Mouse (Mus musculus): ENCODE results near the gene Xlr4b. TPM values are rescaled to one million over a fixed set of nuclear protein-coding genes. Genes with fewer than 3 reads are reported as not detected.
"Not testable (repeated sequence)": the region's sequence is repeated elsewhere in the genome, so short reads cannot be mapped to it uniquely, and the experiment has no call there.

Xlr4b gene
- polyA plus RNA-seq (2016; fragmentation: Nextera tagmentation; extraction: Ambion mirVana): 0.43 and 0.70 TPM in 2 replicates

DNA sequence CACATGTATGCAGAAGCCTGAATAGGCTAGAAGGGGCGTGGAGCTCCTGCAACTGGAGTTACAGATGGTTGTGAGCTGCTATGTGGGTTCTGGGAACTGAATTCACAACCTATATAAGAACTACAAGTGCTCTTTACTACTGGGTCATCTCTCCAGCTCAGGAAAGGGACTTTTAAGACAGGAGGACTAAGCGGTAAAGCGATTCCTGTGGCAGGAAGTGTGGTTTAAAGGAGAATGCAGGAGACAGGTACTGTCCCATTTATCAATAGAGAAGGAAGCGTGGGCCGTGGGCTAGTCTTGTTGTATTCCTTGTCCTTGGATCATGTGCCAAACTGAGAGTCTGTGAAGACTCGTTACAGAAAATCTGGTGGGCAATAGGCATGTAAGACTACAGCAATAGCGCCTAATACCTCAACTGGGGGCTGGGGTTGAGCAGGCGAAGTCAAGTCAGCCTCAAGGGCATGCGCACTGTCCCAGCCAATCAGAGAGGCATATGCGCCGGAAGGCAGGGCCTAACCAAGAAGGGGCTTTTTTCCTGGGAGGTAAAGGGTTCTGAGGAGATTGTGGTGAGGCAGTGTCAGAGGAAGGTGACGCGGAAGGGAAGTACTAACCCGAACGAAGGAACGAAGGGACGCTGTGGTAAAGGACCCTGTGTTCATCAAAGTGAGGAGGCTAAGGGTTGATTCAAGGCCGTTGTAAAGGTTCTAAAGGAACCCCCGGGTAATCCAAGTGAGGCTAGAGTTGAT lies at the start of gene Xlr4b:
Xlr4b (plus strand) TSS at position 515 of the 746 bp plus-strand sequence.
- H3K27me3 ChIP-seq; H3K9ac ChIP-seq (replicated peaks); H3K36me3 ChIP-seq; H3K27ac ChIP-seq (replicated peaks); H3K4me1 ChIP-seq; ATAC-seq (ENCODE audit: low FRiP score, low read depth); H3K4me2 ChIP-seq (replicated peaks); H3K9me3 ChIP-seq; H3K4me3 ChIP-seq: not testable (repeated sequence)
- 81% methylated on average over 15 of the region's 19 CpGs for WGBS

- not testable (repeated sequence) for H3K9me3 ChIP-seq; H3K36me3 ChIP-seq; H3K9ac ChIP-seq (replicated peaks); H3K4me1 ChIP-seq; ATAC-seq (ENCODE audit: low FRiP score, low read depth); H3K27me3 ChIP-seq; H3K4me3 ChIP-seq; H3K27ac ChIP-seq (replicated peaks); H3K4me2 ChIP-seq (replicated peaks)
- 84% methylated on average over 6 of the region's 15 CpGs for WGBS
These were observed 37.2 kb upstream of the Xlr4b start, which contains the start of gene Spin2d for GRCm38 (mm10) chrX:73176889-73177288. Spin2d (minus strand) TSS chrX:73176989.

DNA sequence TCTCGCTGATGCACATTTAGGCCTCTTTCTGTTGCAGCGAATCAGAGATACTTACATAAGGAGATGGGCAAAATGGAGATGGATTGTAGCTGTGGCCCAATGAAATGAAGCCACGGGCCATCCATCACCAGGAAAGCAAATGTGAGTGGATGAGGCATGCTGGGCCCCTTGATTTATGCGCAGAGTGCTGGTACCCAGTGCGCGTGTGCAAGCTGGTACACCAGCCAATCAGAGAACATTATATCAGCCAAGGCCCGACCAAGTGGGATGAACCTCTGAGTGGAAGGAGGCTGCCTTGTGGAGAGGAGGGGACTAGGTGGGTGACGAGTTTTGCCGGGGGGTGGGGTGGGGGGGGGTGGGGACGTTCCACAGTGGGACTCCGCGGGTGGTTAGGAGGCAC lies 22.2 kb upstream of the Xlr4b start, which contains the start of gene Xlr3b:
Xlr3b (plus strand) TSS at position 274 of the 400 bp plus-strand sequence.
- H3K4me1 ChIP-seq; H3K27me3 ChIP-seq; H3K9me3 ChIP-seq; H3K36me3 ChIP-seq; H3K4me2 ChIP-seq (replicated peaks); H3K9ac ChIP-seq (replicated peaks); H3K4me3 ChIP-seq; H3K27ac ChIP-seq (replicated peaks): not testable (repeated sequence)
- WGBS: 88% methylated on average over 12 of the region's 12 CpGs
- ATAC-seq (ENCODE audit: low FRiP score, low read depth): 0 out of 2 replicates have a peak, but pooled peaks have one; percentile 12

GRCm38 (mm10) chrX:73225365-73225764 lies 11.2 kb downstream of the Xlr4b start:
- 52% methylated on average over 1 of the region's 1 CpGs for WGBS
- ATAC-seq (ENCODE audit: low FRiP score, low read depth): no peak
- no peaks in the 10 kb centered on the region for H3K4me1 ChIP-seq

GRCm38 (mm10) chrX:73227914-73228605 lies 13.9 kb downstream of the Xlr4b start, which contains the start of gene F8a:
F8a (plus strand) TSS chrX:73228291.
- Histone ChIP-seq H3K36me3 (no peaks in the 10 kb centered on the region), H3K4me3 (peak within 1 kb of the TSS; percentile 67), H3K9ac (replicated peaks) (peak within 1 kb of the TSS; percentile 68), H3K4me1 (no peaks in the 10 kb centered on the region), H3K9me3 (no peaks in the 10 kb centered on the region), H3K27me3 (no peaks in the 10 kb centered on the region), H3K27ac (replicated peaks) (peak within 1 kb of the TSS; percentile 90), H3K4me2 (replicated peaks) (peak within 1 kb of the TSS; percentile 74)
- ATAC-seq (ENCODE audit: low FRiP score, low read depth): peak; percentile 96
- 17% methylated on average over 34 of the region's 39 CpGs for WGBS

More at GRCm38 (mm10) chrX:73225365-73225764, 11.2 kb downstream of the Xlr4b start:
- Histone ChIP-seq H3K27me3 (no peaks in the 10 kb centered on the region), H3K4me2 (replicated peaks) (no peak overlapping the region), H3K27ac (replicated peaks) (no peak overlapping the region), H3K9me3 (no peaks in the 10 kb centered on the region), H3K36me3 (no peaks in the 10 kb centered on the region), H3K4me3 (no peak overlapping the region), H3K9ac (replicated peaks) (no peak overlapping the region)

- Histone ChIP-seq H3K9me3 (no peaks in the 10 kb centered on the region), H3K9ac (replicated peaks) (peak overlapping the region; percentile 68), H3K4me1 (no peaks in the 10 kb centered on the region), H3K4me2 (replicated peaks) (peak overlapping the region; percentile 74), H3K4me3 (peak overlapping the region; percentile 67), H3K27me3 (no peaks in the 10 kb centered on the region), H3K27ac (replicated peaks) (peak overlapping the region; percentile 90), H3K36me3 (no peaks in the 10 kb centered on the region)
- peak; percentile 55 for ATAC-seq (ENCODE audit: low FRiP score, low read depth)
- 20% methylated on average over 38 of the region's 51 CpGs for WGBS
These were observed 14.6 kb downstream of the Xlr4b start for GRCm38 (mm10) chrX:73228606-73229214.

DNA sequence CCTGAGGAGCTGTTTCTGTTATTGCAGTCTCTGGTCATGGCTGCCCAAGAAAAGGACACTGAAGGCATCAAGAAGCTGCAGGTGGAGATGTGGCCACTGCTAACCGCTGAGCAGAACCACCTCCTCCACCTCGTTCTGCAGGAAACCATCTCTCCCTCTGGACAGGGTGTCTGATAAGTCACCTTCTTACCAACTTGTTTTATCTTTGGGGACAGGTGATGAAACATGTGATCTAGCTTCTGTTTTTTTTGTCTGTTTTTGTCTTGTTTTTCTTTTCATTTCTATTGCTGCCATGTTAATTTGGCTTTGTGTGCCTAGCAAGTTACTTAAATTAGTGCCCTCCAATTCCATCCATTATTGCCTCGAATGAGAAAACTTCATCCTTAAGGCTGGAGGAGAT lies 15.2 kb downstream of the Xlr4b start:
- Histone ChIP-seq H3K27me3 (no peaks in the 10 kb centered on the region), H3K4me1 (no peaks in the 10 kb centered on the region), H3K36me3 (no peaks in the 10 kb centered on the region), H3K27ac (replicated peaks) (no peak overlapping the region), H3K4me2 (replicated peaks) (peak overlapping the region; percentile 74), H3K9ac (replicated peaks) (peak overlapping the region; percentile 68), H3K4me3 (peak overlapping the region; percentile 67), H3K9me3 (no peaks in the 10 kb centered on the region)
- ATAC-seq (ENCODE audit: low FRiP score, low read depth): no peak
- 44% methylated on average over 3 of the region's 3 CpGs for WGBS

GRCm38 (mm10) chrX:73242821-73243325 lies 28.7 kb downstream of the Xlr4b start, which contains the start of gene Xlr4c:
Xlr4c (minus strand) TSS chrX:73243130.
- not testable (repeated sequence) for ATAC-seq (ENCODE audit: low FRiP score, low read depth); H3K9ac ChIP-seq (replicated peaks); H3K4me2 ChIP-seq (replicated peaks); H3K4me3 ChIP-seq; H3K4me1 ChIP-seq; H3K27ac ChIP-seq (replicated peaks); H3K36me3 ChIP-seq; H3K9me3 ChIP-seq; H3K27me3 ChIP-seq
- WGBS: 85% methylated on average over 14 of the region's 14 CpGs

DNA sequence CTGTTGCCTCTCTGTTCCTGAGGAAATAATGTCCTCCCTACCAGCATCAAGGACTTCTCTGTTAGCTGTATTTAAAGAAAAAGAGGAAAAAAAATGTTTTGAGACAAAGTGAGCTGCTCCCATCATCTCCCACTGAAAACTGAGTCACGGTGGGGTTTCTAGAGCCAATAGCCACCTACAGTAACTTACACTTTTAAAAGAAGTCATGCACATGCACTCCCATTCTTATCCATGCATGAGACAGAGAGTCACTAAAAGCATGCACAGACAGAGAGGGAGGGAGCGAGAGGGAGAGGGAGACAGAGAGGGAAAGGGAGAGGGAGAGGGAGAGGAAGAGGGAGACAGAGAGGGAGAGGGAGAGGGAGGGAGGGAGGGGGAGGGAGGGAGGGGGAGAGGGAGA lies 48.3 kb downstream of the Xlr4b start:
- not testable (repeated sequence) for H3K9me3 ChIP-seq; H3K4me2 ChIP-seq (replicated peaks); H3K27ac ChIP-seq (replicated peaks); H3K4me3 ChIP-seq; ATAC-seq (ENCODE audit: low FRiP score, low read depth); H3K4me1 ChIP-seq; H3K9ac ChIP-seq (replicated peaks); H3K27me3 ChIP-seq; H3K36me3 ChIP-seq
- 73% methylated on average over 2 of the region's 2 CpGs for WGBS

DNA sequence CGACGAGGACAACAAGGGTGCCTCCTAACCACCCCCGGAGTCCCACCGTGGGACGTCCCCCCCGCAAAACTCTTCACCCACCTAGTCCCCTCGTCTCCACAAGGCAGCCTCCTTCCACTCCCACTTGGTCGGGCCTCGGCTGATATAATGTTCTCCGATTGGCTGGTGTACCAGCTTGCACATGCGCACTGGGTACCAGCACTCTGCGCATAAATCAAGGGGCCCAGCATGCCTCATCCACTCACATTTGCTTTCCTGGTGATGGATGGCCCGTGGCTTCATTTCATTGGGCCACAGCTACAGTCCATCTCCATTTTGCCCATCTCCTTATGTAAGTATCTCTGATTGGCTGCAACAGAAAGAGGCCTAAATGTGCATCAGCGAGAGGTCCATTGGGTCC lies 51.1 kb downstream of the Xlr4b start, which contains the start of gene Xlr3c:
Xlr3c (minus strand) TSS at position 121 of the 400 bp plus-strand sequence.
- H3K4me2 ChIP-seq (replicated peaks); ATAC-seq (ENCODE audit: low FRiP score, low read depth); H3K36me3 ChIP-seq; H3K4me1 ChIP-seq; H3K4me3 ChIP-seq; H3K27me3 ChIP-seq; H3K9me3 ChIP-seq; H3K9ac ChIP-seq (replicated peaks); H3K27ac ChIP-seq (replicated peaks): not testable (repeated sequence)
- 84% methylated on average over 14 of the region's 14 CpGs for WGBS
